Mouse (Mus musculus) stomach, postnatal 0 days (tissue): Measurements from ENCODE around the gene Fam81b. TPM values are rescaled to one million over a fixed set of nuclear protein-coding genes. Genes with fewer than 3 reads are reported as not detected.

Experiments
- ATAC-seq: fragments of 200-750 bp; cut with Nextera tagmentation; 2 replicates; pipeline ENCODE4 v1.8.0; 2017; ENCODE audit not compliant: low FRiP score, low TSS enrichment
- DNase-seq: peaks from one replicate; pipeline ENCODE4 v3.0.0-alpha.2; 2016; ENCODE audit warnings: low spot score
- H3K27ac ChIP-seq: fragments of 300-500 bp; sonication (generic); replicated peaks from 2 replicates; pipeline ENCODE4 v1.5.1; 2014; ENCODE audit warnings: mild to moderate bottlenecking, control low read depth
- H3K27me3 ChIP-seq: fragments of 300-500 bp; sonication (generic); 2 replicates; pipeline ENCODE4 v1.6.1; 2014; ENCODE audit warnings: low read length; ENCODE audit not compliant: control insufficient read depth, insufficient read depth
- H3K36me3 ChIP-seq: fragments of 300-500 bp; sonication (generic); 2 replicates; pipeline ENCODE4 v1.6.1; 2014; ENCODE audit warnings: low read length, mixed read lengths; ENCODE audit not compliant: control insufficient read depth, insufficient read depth
- H3K4me1 ChIP-seq: fragments of 300-500 bp; sonication (generic); replicated peaks from 2 replicates; pipeline ENCODE4 v1.6.1; 2014; ENCODE audit warnings: antibody characterized with exemption; ENCODE audit not compliant: control insufficient read depth, insufficient read depth
- H3K4me2 ChIP-seq: fragments of 300-500 bp; sonication (generic); replicated peaks from 2 replicates; pipeline ENCODE4 v1.6.1; 2014; ENCODE audit warnings: low read depth, mild to moderate bottlenecking, control low read depth, moderate library complexity
- H3K4me3 ChIP-seq: fragments of 300-500 bp; sonication (generic); 2 replicates; pipeline ENCODE4 v1.5.1; 2014; ENCODE audit warnings: low read depth, low read length, control low read depth
- H3K9ac ChIP-seq: fragments of 300-500 bp; sonication (generic); 2 replicates; pipeline ENCODE4 v1.6.1; 2014; ENCODE audit warnings: mild to moderate bottlenecking, low read length, control low read depth, mixed read lengths
- H3K9me3 ChIP-seq: fragments of 300-500 bp; sonication (generic); 2 replicates; pipeline ENCODE4 v1.6.1; 2016; ENCODE audit warnings: low read length; ENCODE audit not compliant: control insufficient read depth
- CTCF ChIP-seq: IDR thresholded peaks from 2 replicates; pipeline ENCODE4 v1.5.1; 2016; ENCODE audit warnings: antibody characterized with exemption, low read depth, mild to moderate bottlenecking, moderate library complexity
- EP300 ChIP-seq: optimal IDR thresholded peaks from 2 replicates; pipeline ENCODE3; 2016; ENCODE audit warnings: antibody characterized with exemption
- WGBS: fragments of 180-500 bp; shearing (Covaris S2); extraction: QIAGEN DNeasy Blood & Tissue Kit; methylation state at CpG from one replicate; pipeline ENCODE4 v1.1.7; 2014; 5-methylcytosine and 5-hydroxymethylcytosine counted together
- microRNA-seq: library from miRNA; unstranded; fragments of <30 nt; microRNA quantifications from one replicate; pipeline ENCODE4, GENCODE M21; 2016
- polyA plus RNA-seq: library from polyadenylated mRNA; unstranded; fragments of >200 nt; fragmentation: Nextera tagmentation; extraction: Ambion mirVana; gene quantifications from 2 replicates; pipeline ENCODE4 v1.2.1, GENCODE M21; 2015

Fam81b gene
- polyA plus RNA-seq, 1 experiment from 2014 or later, result not detected

- TF ChIP-seq CTCF, result no peak
- no peak for TF ChIP-seq EP300
- Histone ChIP-seq H3K27ac (no peak overlapping the region), H3K4me3 (no peak overlapping the region), H3K4me2 (no peak overlapping the region), H3K9me3 (no peaks in the 10 kb centered on the region), H3K9ac (no peak overlapping the region), H3K27me3 (no peaks in the 10 kb centered on the region), H3K4me1 (no peaks in the 10 kb centered on the region), H3K36me3 (peaks cover 7% of the 10 kb centered on the region; the same call in 1 of the 2 replicates)
- no peak for DNase-seq
- no peak for ATAC-seq
- WGBS, result 55% methylated on average over 3 of the region's 3 CpGs
Observed at GRCm38 (mm10) chr13:76157099-76157498, 147.8 kb downstream of the Fam81b start.

Small RNA genes within 50 kb of the gene (microRNA-seq; reads per million reads assigned to microRNA genes)
- gene Gm24025, result not detected

Other genes with a start within 250 kb of the Fam81b start
- gene Gpr150, start 248.1 kb downstream of the Fam81b start, polyA plus RNA-seq, result 0.12 and 0.18 TPM in 2 replicates
- gene Arsk, start 206.4 kb downstream of the Fam81b start, polyA plus RNA-seq, result 4.0 and 4.8 TPM in 2 replicates
- 6.0 and 6.4 TPM in 2 replicates for gene Ttc37, start 206.3 kb downstream of the Fam81b start, polyA plus RNA-seq
- gene Mctp1, start 79.5 kb upstream of the Fam81b start, polyA plus RNA-seq, result 1.1 and 1.2 TPM in 2 replicates